Mouse (Mus musculus) stomach, postnatal 0 days (tissue): Measurements from ENCODE around the gene Ppp1r37.

Experiments used
- CTCF ChIP-seq: IDR thresholded peaks from 2 replicates; pipeline ENCODE4 v1.5.1; 2016; ENCODE audit warnings: antibody characterized with exemption, low read depth, mild to moderate bottlenecking, moderate library complexity
- EP300 ChIP-seq: optimal IDR thresholded peaks from 2 replicates; pipeline ENCODE3; 2016; ENCODE audit warnings: antibody characterized with exemption

- TF ChIP-seq CTCF, result no peak
- TF ChIP-seq EP300, result no peak
Observed at GRCm38 (mm10) chr7:19523017-19523756, 39.7 kb downstream of the Ppp1r37 start.
